Mouse (Mus musculus): ENCODE results near the gene Myf5.

Gene Myf5

DNA sequence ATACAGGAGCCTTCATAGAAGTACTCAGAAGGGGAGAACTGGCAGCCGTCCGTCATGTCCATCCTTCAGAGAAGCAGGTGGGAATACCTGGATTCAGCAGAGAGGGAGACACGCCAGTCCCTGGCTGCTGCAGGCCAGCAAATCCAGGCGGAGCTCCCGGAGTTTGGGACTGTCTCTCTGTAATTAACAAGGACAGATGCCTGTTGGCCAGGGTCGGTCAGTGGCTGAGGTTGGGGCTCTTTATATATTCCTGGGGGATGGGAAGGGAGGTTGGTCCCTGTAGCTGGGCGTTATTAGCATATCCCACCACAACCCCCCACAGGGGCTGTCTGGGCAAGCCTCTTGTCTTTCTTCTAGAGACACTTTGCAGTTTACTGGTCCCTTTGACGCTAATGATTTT, at the start of gene Myf5:
TSS of gene Myf5 (minus strand) at position 265 of the 400 bp plus-strand sequence.
- no peak for DNase-seq (ENCODE audit: low read depth, low spot score)

DNA sequence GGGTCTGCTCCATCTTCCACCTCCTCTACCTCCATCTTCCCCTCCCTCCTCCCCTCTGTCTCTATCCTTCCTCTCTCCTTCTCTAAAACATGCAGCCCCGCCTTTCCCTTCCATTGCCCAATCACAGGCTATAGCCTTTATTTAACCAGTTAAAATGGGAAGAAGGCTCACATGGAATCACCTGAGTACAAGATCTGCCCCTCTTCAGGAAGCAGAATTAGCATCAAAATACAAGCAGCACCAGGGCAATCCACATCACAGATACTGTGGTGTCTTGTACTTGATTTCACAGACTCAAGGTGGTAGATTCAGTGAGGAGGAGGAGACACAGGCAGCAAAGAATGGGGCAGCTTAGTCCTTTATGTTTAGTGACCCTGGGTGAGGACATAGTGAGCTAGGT, 42.8 kb upstream of the Myf5 start:
- DNase-seq (ENCODE audit: low read depth, low spot score) = no peak

- no peak for DNase-seq (ENCODE audit: low read depth, low spot score)
Observed at GRCm38 (mm10) chr10:107519216-107519615, 33.3 kb upstream of the Myf5 start.

GRCm38 (mm10) chr10:107516641-107517040, 30.7 kb upstream of the Myf5 start:
- no peak for DNase-seq (ENCODE audit: low read depth, low spot score)

- no peak for DNase-seq (ENCODE audit: low read depth, low spot score)
Observed at GRCm38 (mm10) chr10:107514735-107515134, 28.8 kb upstream of the Myf5 start.

- no peak for DNase-seq (ENCODE audit: low read depth, low spot score)
Observed at GRCm38 (mm10) chr10:107506397-107506796, 20.5 kb upstream of the Myf5 start.

GRCm38 (mm10) chr10:107503430-107503829, 17.5 kb upstream of the Myf5 start:
- DNase-seq (ENCODE audit: low read depth, low spot score) = no peak

GRCm38 (mm10) chr10:107502193-107502592, 16.3 kb upstream of the Myf5 start:
- no peak for DNase-seq (ENCODE audit: low read depth, low spot score)

DNA sequence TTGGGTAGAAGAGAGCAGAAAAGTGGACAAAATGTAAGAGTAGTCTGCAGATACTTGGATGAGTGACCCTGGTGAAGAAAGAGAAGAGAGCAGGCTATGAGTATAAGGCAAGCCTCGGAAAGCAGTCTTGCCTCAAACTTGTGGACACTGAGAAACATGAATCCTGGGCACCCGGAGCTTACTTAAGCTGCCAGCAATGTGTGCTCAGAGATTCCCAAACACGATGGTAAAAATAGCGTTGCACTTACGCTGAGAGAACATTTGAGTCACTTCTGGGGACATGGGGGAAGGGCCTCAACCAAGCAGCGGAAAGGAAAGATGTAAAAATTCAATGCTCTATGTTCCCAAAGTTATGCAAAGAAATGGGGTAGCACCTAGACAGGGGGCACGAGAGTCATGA, 13.7 kb upstream of the Myf5 start:
- no peak for DNase-seq (ENCODE audit: low read depth, low spot score)

DNA sequence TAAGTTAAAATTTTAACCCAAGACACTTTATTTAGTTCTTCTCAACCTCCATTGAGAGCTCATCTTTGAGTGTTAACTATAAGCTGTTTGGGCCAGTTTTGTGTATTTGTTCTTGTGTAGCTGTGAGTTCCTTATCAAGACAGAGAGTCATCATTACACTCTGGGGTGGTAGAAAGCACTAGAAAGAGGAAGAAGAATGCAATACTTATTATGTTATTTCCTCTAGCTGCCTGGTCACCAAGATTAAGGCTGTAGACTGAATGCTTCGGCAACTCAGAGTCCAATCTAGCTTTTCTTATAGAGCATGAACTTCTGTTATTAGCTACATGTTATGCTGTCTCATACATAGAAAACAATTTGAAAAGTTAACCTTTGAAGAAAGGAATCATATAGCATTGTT, 10.5 kb upstream of the Myf5 start:
- no peak for DNase-seq (ENCODE audit: low read depth, low spot score)

DNA sequence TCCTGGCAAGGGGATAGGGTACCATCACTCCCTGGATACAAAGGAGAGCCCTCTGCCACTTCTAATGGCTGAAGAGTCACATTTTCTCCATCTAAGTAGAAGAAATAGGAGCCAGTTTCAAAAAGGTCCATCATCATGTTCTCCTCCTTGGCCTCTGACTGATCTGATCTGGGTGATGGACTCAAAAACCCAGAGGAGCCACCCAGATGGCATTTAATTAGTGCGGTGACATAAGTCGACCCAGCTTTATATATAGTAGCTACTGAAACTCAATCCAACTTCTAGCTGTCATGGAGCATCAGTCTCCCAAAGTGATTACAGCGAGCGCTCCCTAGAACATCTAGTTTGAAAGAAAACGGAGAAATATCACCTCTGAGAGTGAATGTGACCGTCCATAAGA, 8.6 kb upstream of the Myf5 start, which contains the start of gene Myf6:
TSS of gene Myf6 (minus strand) at position 170 of the 400 bp plus-strand sequence.
- no peak for DNase-seq (ENCODE audit: low read depth, low spot score)

GRCm38 (mm10) chr10:107493580-107494474, 7.9 kb upstream of the Myf5 start:
- DNase-seq (ENCODE audit: low read depth, low spot score) = no peak

DNA sequence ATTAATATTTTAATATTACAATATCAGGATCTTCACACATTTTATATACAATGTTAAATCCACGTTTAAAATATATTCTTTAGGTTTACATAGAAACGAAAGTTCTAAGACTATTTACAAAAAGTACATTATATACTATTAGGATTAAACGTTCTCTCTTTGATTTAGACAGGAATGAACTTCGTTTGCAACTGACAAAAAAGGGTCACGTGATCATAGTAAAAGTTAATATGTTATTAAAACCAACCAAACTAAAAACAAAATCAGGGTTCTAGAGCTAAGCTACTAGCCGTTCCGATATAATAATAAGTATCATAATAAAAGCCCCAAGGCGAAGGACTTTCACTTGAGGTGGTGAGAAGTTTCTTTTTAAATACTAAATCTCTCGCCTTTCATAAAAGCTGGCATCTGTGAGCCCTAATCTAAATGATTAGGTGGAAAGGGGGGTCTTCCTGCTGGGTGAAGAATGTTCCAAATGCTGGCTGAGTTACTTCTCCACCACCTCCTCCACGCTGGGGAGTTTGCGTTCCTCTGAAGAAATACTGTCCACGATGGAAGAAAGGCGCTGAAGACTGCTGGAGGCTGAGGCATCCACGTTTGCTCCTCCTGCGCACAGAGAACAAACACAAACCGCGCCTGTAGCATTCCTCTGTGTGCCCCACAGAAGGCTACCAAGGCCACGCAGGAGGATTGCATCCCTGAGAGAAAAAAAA, 7.1 kb upstream of the Myf5 start:
- no peak for DNase-seq (ENCODE audit: low read depth, low spot score)

DNA sequence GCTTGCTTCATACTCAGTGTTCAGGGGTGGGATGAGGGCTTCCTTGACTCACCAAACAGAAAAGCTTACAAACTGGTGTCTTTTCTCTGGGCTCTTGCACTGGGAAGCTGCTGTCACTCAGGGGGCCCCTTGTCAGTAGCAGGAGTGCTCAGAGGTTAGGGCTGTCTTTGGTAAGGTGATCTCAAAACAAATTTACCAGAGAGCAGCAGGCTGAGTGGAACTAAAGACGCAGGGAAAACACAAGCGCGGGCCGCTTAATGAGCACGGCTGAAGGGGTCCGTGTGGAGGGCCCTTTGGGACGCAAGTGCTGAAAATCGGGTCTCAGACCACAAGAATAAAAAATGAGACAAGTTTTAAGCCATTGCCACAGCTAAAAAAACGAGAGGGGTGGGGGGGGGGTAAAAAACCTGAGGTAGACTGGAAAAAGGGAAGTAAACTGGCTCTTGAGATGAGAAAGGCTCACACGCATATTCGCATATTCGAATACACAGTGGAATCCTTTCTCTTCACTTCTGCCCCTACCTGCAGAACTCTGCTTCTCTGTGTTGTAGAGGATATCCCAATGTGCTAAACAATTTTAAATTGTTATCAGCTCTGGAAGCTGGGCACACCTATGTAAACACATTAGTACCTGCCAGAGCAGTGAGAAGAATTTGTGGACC, 2.9 kb upstream of the Myf5 start:
- DNase-seq (ENCODE audit: low read depth, low spot score) = no peak

DNA sequence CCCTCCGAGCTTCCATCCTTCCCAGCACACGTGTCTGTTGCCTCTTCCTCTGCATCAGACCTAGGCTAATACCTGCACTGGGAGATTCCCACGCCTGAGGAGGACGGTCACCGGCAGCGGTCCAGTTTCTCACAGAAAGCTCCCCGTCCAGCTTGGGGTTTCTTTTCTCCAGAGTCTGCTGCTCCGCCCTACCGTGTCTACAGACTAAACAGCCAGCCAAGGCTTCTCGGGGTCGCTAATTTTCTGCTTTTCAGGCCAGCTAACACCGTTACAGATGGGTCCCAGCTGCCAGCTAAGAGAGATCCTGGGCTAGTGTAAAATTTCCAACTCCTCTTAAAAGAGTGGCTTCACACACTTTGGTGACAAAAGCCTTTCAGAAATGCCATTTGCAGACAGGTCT, 836 bp upstream of the Myf5 start:
- DNase-seq (ENCODE audit: low read depth, low spot score) = no peak

- no peak for DNase-seq (ENCODE audit: low read depth, low spot score)
Observed at GRCm38 (mm10) chr10:107484050-107484449, 1.9 kb downstream of the Myf5 start.

- no peak for DNase-seq (ENCODE audit: low read depth, low spot score)
Observed at GRCm38 (mm10) chr10:107473497-107473896, 12.4 kb downstream of the Myf5 start.

DNA sequence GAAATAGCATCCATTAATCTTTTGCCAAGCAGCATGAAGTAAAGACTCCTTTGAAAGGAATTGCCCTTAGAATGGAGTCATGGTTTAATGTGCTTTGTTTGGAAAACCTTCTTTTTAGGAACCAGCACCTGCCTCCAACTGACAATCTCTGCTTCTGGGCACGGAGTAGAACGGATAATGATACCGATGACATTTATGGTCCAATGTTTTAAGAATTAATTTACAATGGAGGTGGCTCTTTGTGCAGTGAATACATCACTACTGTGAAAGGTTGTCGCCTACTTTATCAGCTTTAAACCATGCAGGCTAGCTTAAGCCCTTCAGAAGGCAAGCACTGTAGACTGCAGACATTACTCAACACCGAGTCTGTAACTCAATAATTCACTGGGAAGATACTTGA, 14.2 kb downstream of the Myf5 start:
- DNase-seq (ENCODE audit: low read depth, low spot score) = no peak

DNA sequence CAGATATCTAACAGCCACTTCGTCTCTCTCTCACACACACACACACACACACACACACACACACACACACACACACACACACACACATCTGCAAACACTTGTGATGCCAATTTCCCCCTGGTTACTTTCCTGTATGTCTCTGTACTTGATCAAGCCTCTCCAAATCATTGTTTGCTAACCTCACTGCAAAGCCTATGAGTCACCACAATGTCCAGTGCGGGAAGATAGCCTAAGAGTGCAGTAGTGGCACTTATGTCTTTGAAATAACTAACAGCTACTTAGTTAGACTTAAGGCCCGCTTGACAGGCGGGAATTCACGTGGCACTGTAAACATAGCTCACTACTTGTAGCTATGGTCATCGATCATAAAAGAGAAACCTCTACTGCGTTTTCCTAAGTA, 18.1 kb downstream of the Myf5 start:
- DNase-seq (ENCODE audit: low read depth, low spot score) = no peak

- DNase-seq (ENCODE audit: low read depth, low spot score) = no peak
Observed at GRCm38 (mm10) chr10:107449496-107450330, 36.2 kb downstream of the Myf5 start.

- peak; percentile 5 for DNase-seq (ENCODE audit: low read depth, low spot score)
Observed at GRCm38 (mm10) chr10:107442781-107443180, 43.2 kb downstream of the Myf5 start.

All from embryo, embryonic 11.5 days (tissue).